Mouse (Mus musculus): ENCODE measurements at regions not wholly inside any gene's neighbourhood (a gene's known extent, or its start where the extent isn't known, plus 50 kb on each side); places are given as distances from the start of the nearest gene placed in this dataset.
A peak's percentile ranks its signal among the peaks of the same experiment; 100 is the strongest.

- DNase-seq: no peak
Measured at GRCm38 (mm10) chr10:17562410-17563350, 160.3 kb upstream of the Cited2 start.

- DNase-seq: no peak
Measured at GRCm38 (mm10) chr10:17563351-17563749, 159.7 kb upstream of the Cited2 start.

- no peak for DNase-seq
Measured at GRCm38 (mm10) chr10:17564895-17565620, 158.0 kb upstream of the Cited2 start.

GRCm38 (mm10) chr10:17566975-17567374 is 156.0 kb upstream of the Cited2 start:
- peak; percentile 4 for DNase-seq

- DNase-seq: no peak
Measured at GRCm38 (mm10) chr10:17567631-17568030, 155.4 kb upstream of the Cited2 start.

- no peak for DNase-seq
Measured at GRCm38 (mm10) chr10:17569577-17570113, 153.4 kb upstream of the Cited2 start.

- no peak for DNase-seq
Measured at GRCm38 (mm10) chr10:17574894-17575293, 148.1 kb upstream of the Cited2 start.

GRCm38 (mm10) chr10:17575448-17576332 is 147.3 kb upstream of the Cited2 start:
- no peak for DNase-seq

GRCm38 (mm10) chr10:17576333-17576750 is 146.7 kb upstream of the Cited2 start:
- DNase-seq: no peak

GRCm38 (mm10) chr10:17579463-17579862 is 143.6 kb upstream of the Cited2 start:
- DNase-seq: no peak

GRCm38 (mm10) chr10:17584842-17585241 is 138.2 kb upstream of the Cited2 start:
- no peak for DNase-seq

GRCm38 (mm10) chr10:17586910-17587309 is 136.1 kb upstream of the Cited2 start:
- no peak for DNase-seq

GRCm38 (mm10) chr10:17589136-17589535 is 133.9 kb upstream of the Cited2 start:
- DNase-seq: no peak

- DNase-seq: no peak
Measured at GRCm38 (mm10) chr10:17590195-17590594, 132.8 kb upstream of the Cited2 start.

GRCm38 (mm10) chr10:17592387-17592786 is 130.6 kb upstream of the Cited2 start:
- DNase-seq: no peak

GRCm38 (mm10) chr10:17596126-17596525 is 126.9 kb upstream of the Cited2 start:
- DNase-seq: no peak

GRCm38 (mm10) chr10:17596743-17597142 is 126.3 kb upstream of the Cited2 start:
- DNase-seq: no peak

GRCm38 (mm10) chr10:17599246-17599645 is 123.8 kb upstream of the Cited2 start:
- DNase-seq: no peak

GRCm38 (mm10) chr10:17599831-17600761 is 122.9 kb upstream of the Cited2 start:
- DNase-seq: no peak

GRCm38 (mm10) chr10:17600762-17601108 is 122.3 kb upstream of the Cited2 start:
- DNase-seq: no peak

GRCm38 (mm10) chr10:17602446-17602845 is 120.6 kb upstream of the Cited2 start:
- DNase-seq: no peak

GRCm38 (mm10) chr10:17608220-17608619 is 114.8 kb upstream of the Cited2 start:
- no peak for DNase-seq

All from thymus, postnatal 14 days (tissue).